Mouse (Mus musculus): ENCODE measurements around the gene Apol9a. TPM values are rescaled to one million over a fixed set of nuclear protein-coding genes. Genes with fewer than 3 reads are reported as not detected.
"Not testable (repeated sequence)": the region's sequence is repeated elsewhere in the genome, so short reads cannot be mapped to it uniquely, and the experiment has no call there.

The Apol9a gene
- under 1 TPM in 1 of 2 experiments, not detected in 1; 0.22 TPM for total RNA-seq (2021)
- long read RNA-seq, experiment 1 = 0 reads
- long read RNA-seq, experiment 2 = 0 reads

GRCm38 (mm10) chr15:77411035-77411434 lies at the start of gene Apol9a:
Gene Apol9a, minus strand, starts transcription at chr15:77411135.
- intact Hi-C loops (cut with DNase I); DNase-seq: not testable (repeated sequence)

GRCm38 (mm10) chr15:77449927-77450326 lies 39.0 kb upstream of the Apol9a start:
- DNase-seq; intact Hi-C loops (cut with DNase I): not testable (repeated sequence)

GRCm38 (mm10) chr15:77447392-77447791 lies 36.5 kb upstream of the Apol9a start, which contains the start of gene Apol7b:
Gene Apol7b, minus strand, starts transcription at chr15:77447492.
- DNase-seq; intact Hi-C loops (cut with DNase I): not testable (repeated sequence)

GRCm38 (mm10) chr15:77445668-77446067 lies 34.7 kb upstream of the Apol9a start:
- DNase-seq; intact Hi-C loops (cut with DNase I): not testable (repeated sequence)

- intact Hi-C loops (cut with DNase I); DNase-seq: not testable (repeated sequence)
Observed at GRCm38 (mm10) chr15:77444746-77445145, 33.8 kb upstream of the Apol9a start.

GRCm38 (mm10) chr15:77428690-77429448 lies 17.9 kb upstream of the Apol9a start:
- intact Hi-C loops (cut with DNase I); DNase-seq: not testable (repeated sequence)

GRCm38 (mm10) chr15:77422925-77423324 lies 12.0 kb upstream of the Apol9a start:
- intact Hi-C loops (cut with DNase I); DNase-seq: not testable (repeated sequence)

GRCm38 (mm10) chr15:77419657-77420056 lies 8.7 kb upstream of the Apol9a start:
- intact Hi-C loops (cut with DNase I); DNase-seq: not testable (repeated sequence)

GRCm38 (mm10) chr15:77416655-77417333 lies 5.9 kb upstream of the Apol9a start:
- intact Hi-C loops (cut with DNase I); DNase-seq: not testable (repeated sequence)

- intact Hi-C loops (cut with DNase I); DNase-seq: not testable (repeated sequence)
Observed at GRCm38 (mm10) chr15:77415653-77416052, 4.7 kb upstream of the Apol9a start.

GRCm38 (mm10) chr15:77412695-77413094 lies 1.8 kb upstream of the Apol9a start:
- intact Hi-C loops (cut with DNase I) = not testable (repeated sequence)

GRCm38 (mm10) chr15:77406370-77406769 lies 4.6 kb downstream of the Apol9a start:
- DNase-seq; intact Hi-C loops (cut with DNase I): not testable (repeated sequence)

More at GRCm38 (mm10) chr15:77412695-77413094, 1.8 kb upstream of the Apol9a start:
- not testable (repeated sequence) for DNase-seq

GRCm38 (mm10) chr15:77399027-77399426 lies 11.9 kb downstream of the Apol9a start, which contains the start of gene Apol7a:
Gene Apol7a, minus strand, starts transcription at chr15:77399110.
- intact Hi-C loops (cut with DNase I); DNase-seq: not testable (repeated sequence)

- DNase-seq = peak in 1 of 2 experiments; percentile 16
- intact Hi-C loops (cut with DNase I) = not testable (repeated sequence)
Observed at GRCm38 (mm10) chr15:77397450-77398132, 13.3 kb downstream of the Apol9a start.

GRCm38 (mm10) chr15:77393832-77394231 lies 17.1 kb downstream of the Apol9a start:
- intact Hi-C loops (cut with DNase I) = not testable (repeated sequence)

GRCm38 (mm10) chr15:77387462-77387861 lies 23.5 kb downstream of the Apol9a start:
- no peak for DNase-seq
- intact Hi-C loops (cut with DNase I) = no loop called here

More at GRCm38 (mm10) chr15:77393832-77394231, 17.1 kb downstream of the Apol9a start:
- DNase-seq = not testable (repeated sequence)

GRCm38 (mm10) chr15:77384340-77385030 lies 26.4 kb downstream of the Apol9a start:
- intact Hi-C loops (cut with DNase I) = no loop called here
- DNase-seq = no peak

- no peak for DNase-seq
- intact Hi-C loops (cut with DNase I) = no loop called here
Observed at GRCm38 (mm10) chr15:77382880-77383279, 28.1 kb downstream of the Apol9a start.

GRCm38 (mm10) chr15:77382271-77382850 lies 28.6 kb downstream of the Apol9a start:
- DNase-seq = no peak
- intact Hi-C loops (cut with DNase I) = no loop called here

All from gastrocnemius, postnatal 36 days (tissue).